Mouse (Mus musculus): ENCODE measurements around the gene Ube2b. TPM values are rescaled to one million over a fixed set of nuclear protein-coding genes. Genes with fewer than 3 reads are reported as not detected.

Gene Ube2b
- total RNA-seq (2015) (110 and 123 TPM in 2 replicates), total RNA-seq (2017) (86.9 and 99.1 TPM in 2 replicates)

DNA sequence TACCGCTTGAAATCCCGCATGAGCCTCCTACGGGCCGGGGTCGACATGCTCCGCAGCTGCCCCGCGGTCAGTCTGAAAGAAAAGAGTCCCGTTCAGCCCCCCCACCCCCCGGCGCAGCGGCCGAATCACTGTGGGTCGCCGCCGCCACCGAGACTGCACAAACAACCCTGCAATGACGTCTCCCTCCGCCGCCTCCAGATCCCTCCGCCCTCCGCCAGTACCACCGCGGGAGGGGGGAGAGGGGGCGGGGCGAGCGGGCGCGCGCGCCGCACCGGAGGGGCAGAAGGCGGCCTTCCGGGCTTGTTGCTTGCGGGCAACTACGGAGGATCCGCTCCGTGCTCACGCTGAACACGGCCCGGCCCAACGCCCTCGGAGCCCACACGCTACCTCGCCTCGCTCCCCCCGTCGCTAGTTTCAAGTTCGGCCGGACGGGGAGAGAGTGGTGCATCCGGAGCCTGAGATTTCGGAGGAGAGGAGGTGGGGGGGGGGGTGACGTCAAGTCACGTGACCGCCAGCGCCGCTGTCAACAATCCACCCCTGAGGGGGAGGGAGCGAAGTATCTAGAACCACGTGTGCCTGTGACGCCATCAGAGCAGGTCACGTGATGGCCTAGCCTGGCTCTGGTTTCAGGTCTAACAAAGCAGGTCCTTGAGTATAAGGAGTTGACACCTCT is at the start of gene Ube2b:
Ube2b (minus strand) TSS at position 473 of the 673 bp plus-strand sequence.
- peak; percentile 73 for ATAC-seq (ENCODE audit: poor library complexity, severe bottlenecking)

DNA sequence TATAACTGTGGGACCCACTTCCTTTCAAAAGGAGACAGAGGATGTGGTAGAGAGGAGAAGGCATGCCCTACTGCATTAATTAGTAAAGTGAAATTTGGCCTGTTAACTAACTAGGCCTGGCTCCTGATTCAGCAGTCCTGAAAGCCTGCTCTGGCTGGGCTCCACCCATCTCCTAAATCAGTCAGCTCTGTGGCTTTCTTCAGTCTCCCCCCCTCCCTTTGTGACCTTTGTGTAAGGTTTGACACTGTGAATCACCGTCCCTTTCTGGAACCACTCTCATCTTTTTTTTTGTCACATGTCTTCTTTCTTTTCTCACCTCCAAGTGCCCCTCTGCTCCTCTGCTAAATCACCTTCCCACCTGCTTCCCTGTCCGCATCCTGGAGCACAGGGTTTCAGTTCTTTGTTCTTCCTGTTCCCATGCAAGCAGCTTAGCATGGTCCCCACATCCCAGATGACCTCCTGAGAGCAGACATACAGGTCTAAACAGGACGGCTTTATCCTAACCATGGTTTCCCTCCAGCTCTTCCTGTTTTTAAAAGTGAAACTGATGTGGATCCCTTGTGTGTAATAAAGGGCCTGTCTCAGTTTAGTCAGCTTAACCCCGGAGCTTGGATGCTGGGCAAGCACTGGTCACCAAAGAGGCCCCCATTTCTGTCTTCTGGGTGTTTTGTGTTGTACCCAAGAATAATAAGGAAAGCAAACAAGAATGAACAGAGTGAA is 46.0 kb upstream of the Ube2b start:
- peak; percentile 79 for ATAC-seq (ENCODE audit: poor library complexity, severe bottlenecking)

DNA sequence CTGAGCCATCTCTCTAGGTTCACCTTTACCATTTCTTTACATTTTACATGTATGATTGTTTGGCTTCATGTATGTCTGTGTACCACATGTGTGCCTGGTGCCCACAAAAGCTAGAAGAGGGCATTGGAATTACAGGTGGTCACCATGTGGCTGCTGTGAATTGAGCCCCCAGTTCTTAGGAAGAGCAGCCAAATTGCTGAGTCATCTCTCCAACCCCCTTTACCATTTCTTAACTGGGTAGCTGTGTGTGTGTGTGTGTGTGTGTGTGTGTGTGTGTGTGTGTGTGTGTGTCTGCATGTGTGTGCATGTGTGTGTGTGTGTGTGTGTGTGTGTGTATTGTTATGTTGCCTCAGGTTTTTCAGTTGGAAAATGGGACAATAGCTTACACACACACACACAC is 43.6 kb upstream of the Ube2b start:
- no peak for ATAC-seq (ENCODE audit: poor library complexity, severe bottlenecking)

DNA sequence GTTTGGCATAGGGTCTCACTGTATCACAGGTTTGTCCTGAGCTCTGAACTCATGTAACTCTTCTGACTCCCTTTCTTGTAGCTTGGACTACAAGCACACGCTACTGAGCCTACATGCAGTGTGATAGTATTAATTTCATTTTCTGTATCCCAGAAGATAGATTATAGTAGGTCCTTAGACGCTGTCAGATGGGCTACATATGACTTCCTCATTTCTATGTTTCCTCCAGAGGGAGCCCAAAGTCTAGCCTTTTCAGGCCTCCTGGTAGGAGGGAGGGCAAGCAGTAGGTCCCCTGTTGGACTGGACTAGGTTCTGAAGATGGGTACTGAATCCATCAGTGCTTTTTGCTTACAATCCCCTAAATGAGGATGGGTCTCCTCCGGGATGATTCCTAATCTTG is 42.7 kb upstream of the Ube2b start:
- peak; percentile 88 for ATAC-seq (ENCODE audit: poor library complexity, severe bottlenecking)

- ATAC-seq (ENCODE audit: poor library complexity, severe bottlenecking): no peak
Measured at GRCm38 (mm10) chr11:52037659-52038058, 37.1 kb upstream of the Ube2b start.

DNA sequence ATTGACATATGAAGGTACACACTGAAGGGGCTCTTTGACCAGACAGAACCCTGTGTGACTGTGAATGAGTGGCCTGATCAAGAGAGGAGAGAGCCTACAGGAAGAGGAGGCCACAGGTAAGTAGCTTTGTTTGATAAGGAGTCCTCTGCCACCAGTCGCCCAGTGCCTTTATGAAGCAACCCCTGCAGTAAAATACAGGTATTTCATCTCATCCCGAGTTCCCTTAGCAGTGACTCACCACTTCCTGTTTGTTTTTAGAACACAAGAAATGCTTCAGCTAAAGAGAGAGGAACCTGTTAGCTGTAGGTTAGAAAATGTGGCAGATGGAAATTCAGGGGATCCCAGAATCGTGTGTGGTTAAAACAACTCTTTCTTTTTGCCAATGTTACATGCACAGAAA is 35.3 kb upstream of the Ube2b start:
- peak; percentile 68 for ATAC-seq (ENCODE audit: poor library complexity, severe bottlenecking)

DNA sequence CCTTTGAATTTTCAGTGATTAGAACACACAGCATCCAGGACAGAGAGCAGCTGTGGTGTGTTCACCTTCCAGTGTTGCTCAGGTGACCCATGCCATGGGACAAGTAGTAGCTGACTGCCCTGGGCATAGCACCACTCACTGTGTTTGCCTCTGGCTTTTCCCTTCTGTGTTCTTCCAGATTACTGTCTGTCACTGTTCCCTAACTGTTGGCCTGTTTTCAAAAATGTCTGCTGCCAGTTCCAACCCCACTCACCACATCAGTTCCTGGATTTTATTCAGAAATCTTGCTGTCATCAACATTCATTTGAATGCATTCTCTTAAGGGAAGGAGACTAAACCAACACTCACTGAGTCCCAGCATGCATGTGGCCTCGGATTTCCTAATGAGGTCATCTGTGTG is 33.4 kb upstream of the Ube2b start:
- ATAC-seq (ENCODE audit: poor library complexity, severe bottlenecking): no peak

DNA sequence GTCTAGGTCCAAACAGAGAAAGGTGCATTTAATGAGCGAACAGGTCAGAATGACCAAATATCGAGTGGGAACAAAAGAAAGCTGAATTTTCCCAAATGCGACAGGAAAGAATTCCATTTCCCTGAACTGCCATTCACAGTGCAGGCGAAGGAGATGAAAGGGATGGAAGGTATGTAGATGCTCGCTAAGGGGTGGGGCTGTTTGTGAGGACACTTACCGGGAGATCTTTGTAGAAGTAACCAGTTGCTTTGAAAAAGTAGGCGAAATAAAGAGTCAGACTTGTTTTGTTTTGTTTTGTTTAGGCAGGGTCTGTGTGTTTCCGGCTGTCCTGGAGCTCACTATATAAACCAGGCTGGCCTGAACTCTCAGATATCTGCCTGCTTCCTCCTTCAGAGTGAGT is 31.8 kb upstream of the Ube2b start:
- ATAC-seq (ENCODE audit: poor library complexity, severe bottlenecking): no peak

- ATAC-seq (ENCODE audit: poor library complexity, severe bottlenecking): no peak
Measured at GRCm38 (mm10) chr11:52018217-52018616, 17.7 kb upstream of the Ube2b start.

DNA sequence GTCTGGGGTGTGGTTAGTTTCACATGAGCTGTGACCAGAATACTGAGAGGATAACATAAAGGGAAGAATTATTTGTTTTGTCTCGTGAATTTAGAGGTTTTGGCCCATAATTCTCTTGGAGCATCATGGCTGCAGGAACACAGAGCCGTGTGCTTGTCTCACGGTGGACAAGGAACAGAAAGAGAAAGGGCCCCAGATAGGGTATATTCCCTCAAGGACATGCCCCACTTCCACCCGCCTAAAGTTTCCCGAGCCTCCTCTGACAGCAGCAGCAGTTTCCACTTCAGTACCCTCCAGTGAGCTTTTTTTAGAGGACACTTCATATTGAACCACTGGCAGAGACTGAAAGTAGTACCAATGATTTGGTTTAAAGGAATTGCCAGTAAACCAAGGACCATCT is 11.0 kb upstream of the Ube2b start:
- no peak for ATAC-seq (ENCODE audit: poor library complexity, severe bottlenecking)

GRCm38 (mm10) chr11:52011011-52011410 is 10.4 kb upstream of the Ube2b start:
- no peak for ATAC-seq (ENCODE audit: poor library complexity, severe bottlenecking)

DNA sequence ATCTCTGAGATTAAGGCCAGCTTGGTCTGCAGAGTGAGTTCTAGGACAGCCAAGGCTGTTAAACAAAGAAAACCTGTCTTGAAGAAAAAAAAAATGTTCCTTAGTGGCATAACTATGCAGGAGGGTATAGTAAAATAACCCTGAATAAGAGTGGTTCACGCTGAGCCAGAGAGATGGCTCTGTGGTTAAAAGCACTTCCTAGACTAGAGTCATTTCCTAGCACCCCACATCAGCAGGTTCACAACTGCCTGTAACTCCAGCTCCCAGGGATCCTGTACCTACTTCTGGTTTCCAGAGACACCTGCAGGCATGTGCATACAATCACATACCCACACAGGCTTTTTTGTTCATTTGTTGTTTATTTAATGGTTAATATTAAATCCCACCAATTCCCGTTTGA is 5.0 kb upstream of the Ube2b start:
- no peak for ATAC-seq (ENCODE audit: poor library complexity, severe bottlenecking)

- peak; percentile 82 for ATAC-seq (ENCODE audit: poor library complexity, severe bottlenecking)
Measured at GRCm38 (mm10) chr11:52003772-52004528, 3.4 kb upstream of the Ube2b start, which contains the start of gene Cdkl3. Cdkl3 (plus strand) TSS chr11:52004221.

DNA sequence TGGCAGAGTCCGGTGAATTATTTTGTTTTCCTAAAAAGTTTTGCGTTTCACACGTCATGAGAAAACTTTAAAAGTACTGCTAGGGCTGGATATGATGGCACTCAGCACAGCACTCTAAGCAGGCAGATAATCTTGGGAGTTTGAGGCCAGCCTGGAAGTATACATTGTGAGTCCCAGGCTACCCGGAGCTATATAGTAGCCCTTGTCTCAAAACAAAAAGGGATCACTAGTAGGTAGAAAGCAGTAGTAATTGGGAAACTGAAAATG is 2.9 kb upstream of the Ube2b start:
- no peak for ATAC-seq (ENCODE audit: poor library complexity, severe bottlenecking)

DNA sequence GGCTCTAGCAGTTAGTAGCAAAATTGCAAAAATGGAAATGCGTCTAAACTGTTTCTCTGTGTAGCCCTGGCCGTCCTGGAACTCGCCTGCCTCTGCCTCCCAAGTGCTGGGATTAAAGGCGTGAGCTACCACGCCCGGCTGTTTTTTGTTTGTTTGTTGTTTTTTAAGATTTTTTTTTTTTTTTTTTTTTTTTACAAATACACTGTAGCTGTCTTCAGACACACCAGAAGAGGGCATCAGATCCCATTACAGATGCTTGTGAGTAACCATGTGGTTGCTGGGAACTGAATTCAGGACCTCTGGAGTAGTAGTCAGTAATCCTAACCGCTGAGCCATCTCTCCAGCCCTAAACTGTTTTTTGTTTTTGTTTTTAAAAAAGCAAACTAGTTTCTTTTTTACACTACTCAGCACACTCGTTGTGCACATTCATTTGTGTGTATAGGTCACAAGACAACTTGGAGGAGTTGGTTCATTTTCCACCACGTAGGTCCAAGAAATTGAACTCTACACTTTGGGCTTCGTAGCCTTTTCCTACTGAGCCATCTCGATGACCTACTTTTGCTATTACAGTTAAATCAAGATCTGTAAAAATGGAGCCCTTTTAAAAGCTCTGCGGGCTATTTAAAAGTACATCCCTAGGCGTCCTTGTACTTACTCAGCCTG is 2.4 kb upstream of the Ube2b start:
- no peak for ATAC-seq (ENCODE audit: poor library complexity, severe bottlenecking)

- no peak for ATAC-seq (ENCODE audit: poor library complexity, severe bottlenecking)
Measured at GRCm38 (mm10) chr11:52001861-52002260, 1.3 kb upstream of the Ube2b start.

DNA sequence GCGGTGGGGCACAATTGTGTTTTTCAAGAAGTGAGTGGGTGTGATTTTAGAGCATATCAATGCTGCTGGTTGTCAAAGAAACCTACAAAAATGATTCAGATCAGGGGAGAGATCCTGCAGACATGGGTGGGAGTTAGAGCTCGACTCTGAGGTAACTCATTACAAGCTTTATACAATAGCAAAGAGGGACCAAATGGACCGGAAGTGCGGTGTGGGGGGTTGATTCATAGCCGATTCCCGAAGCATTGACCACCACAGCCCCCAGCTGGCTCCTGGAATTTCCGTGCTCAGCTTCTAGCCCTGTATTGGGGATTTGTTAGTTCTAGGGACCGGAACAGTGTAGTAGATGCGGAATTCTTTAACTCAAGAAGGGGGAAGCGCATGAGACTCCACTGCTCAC is 779 bp upstream of the Ube2b start:
- no peak for ATAC-seq (ENCODE audit: poor library complexity, severe bottlenecking)

DNA sequence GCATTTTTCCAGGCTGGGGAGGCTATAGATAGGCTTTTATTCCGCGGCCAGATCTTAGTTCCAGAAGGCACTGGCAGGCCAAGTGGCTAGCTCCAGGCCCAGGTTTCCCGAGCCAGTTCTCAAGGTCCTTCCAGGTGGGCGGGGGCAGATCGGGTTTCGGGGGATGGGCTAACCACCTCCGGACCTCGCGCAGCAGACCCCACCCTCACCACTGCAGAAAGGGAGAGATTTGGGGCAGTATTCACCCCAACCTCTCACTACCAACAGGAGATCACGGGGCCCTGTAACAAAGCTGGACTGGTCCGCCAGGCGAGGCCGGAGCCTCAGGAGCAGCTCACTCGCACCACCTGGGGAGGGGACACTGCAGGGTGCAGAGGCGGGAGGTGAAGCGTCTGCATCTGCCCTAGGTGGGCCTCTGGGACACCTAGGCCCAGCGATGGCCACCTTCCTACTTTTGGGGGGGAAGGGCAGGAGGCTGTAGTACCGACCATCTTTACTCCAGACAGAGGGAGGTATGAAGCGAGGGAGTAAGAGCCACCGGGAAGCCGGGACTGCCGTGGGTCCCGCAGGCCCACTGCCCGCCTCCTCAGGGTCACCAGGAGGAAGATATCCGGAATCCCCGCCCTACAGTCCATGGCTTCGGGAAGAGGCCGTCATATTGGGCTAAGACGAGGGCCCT is 812 bp downstream of the Ube2b start:
- ATAC-seq (ENCODE audit: poor library complexity, severe bottlenecking): peak; percentile 17

GRCm38 (mm10) chr11:51971644-51972043 is 28.9 kb downstream of the Ube2b start:
- no peak for ATAC-seq (ENCODE audit: poor library complexity, severe bottlenecking)

DNA sequence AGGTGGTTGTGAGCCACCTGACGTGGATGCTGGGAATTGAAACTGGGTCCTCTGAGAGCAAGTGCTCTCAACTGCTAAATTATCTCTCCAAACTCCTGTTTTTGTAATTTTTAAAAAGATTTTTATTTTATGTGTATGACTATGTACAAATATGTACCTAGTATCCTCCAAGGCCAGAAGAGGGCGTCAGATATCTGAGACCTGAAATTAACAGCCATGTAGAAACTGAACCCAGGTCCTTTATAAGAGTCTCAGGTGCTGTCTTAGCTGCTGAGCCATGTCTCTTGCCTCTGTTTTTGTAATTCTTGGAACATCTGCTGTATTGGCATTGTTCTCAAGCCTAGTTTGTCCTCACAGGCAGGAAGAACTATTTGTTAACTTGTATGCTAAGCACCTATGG is 31.1 kb downstream of the Ube2b start:
- ATAC-seq (ENCODE audit: poor library complexity, severe bottlenecking): no peak

- ATAC-seq (ENCODE audit: poor library complexity, severe bottlenecking): peak; percentile 24; the same call in 1 of the 2 replicates
Measured at GRCm38 (mm10) chr11:51968896-51969295, 31.7 kb downstream of the Ube2b start.
